Mouse (Mus musculus) embryonic facial prominence, embryonic 12.5 days (tissue): ENCODE measurements around the gene Ftsj3. TPM values are rescaled to one million over a fixed set of nuclear protein-coding genes. Genes with fewer than 3 reads are reported as not detected.

ENCODE experiments used
- ATAC-seq: fragments of 200-750 bp; cut with Nextera tagmentation; 2 replicates; pipeline ENCODE4 v1.8.0; 2017; ENCODE audit not compliant: insufficient number of reproducible peaks, insufficient read depth, low FRiP score, low TSS enrichment
- H3K27ac ChIP-seq: fragments of 300-500 bp; sonication (generic); 2 replicates; pipeline ENCODE4 v1.5.1; 2016; ENCODE audit warnings: mild to moderate bottlenecking
- H3K27me3 ChIP-seq: fragments of 300-500 bp; sonication (generic); 2 replicates; pipeline ENCODE4 v1.6.1; 2016; ENCODE audit warnings: mild to moderate bottlenecking, moderate library complexity
- H3K36me3 ChIP-seq: fragments of 300-500 bp; sonication (generic); 2 replicates; pipeline ENCODE4 v1.6.1; 2016; ENCODE audit warnings: mild to moderate bottlenecking
- H3K4me1 ChIP-seq: fragments of 300-500 bp; sonication (generic); 2 replicates; pipeline ENCODE4 v1.6.1; 2016
- H3K4me2 ChIP-seq: fragments of 300-500 bp; sonication (generic); replicated peaks from 2 replicates; pipeline ENCODE4 v1.6.1; 2016; ENCODE audit warnings: mild to moderate bottlenecking, moderate library complexity
- H3K4me3 ChIP-seq: fragments of 300-500 bp; sonication (generic); 2 replicates; pipeline ENCODE4 v1.5.1; 2016; ENCODE audit warnings: mild to moderate bottlenecking
- H3K9ac ChIP-seq: fragments of 300-500 bp; sonication (generic); 2 replicates; pipeline ENCODE4 v1.6.1; 2016; ENCODE audit warnings: mild to moderate bottlenecking, moderate library complexity
- H3K9me3 ChIP-seq: fragments of 300-500 bp; sonication (generic); 2 replicates; pipeline ENCODE4 v1.6.1; 2016; ENCODE audit warnings: mild to moderate bottlenecking, moderate library complexity
- WGBS: fragments of 180-500 bp; shearing (Covaris S2); methylation state at CpG from one replicate; pipeline ENCODE4 v1.1.7; 2016; 5-methylcytosine and 5-hydroxymethylcytosine counted together
- polyA plus RNA-seq: library from polyadenylated mRNA; unstranded; fragments of >200 nt; fragmentation: Nextera tagmentation; extraction: Ambion mirVana; gene quantifications from 2 replicates; pipeline ENCODE4 v1.2.1, GENCODE M21; 2016

Ftsj3 gene
- polyA plus RNA-seq, result 63.3 and 67.0 TPM in 2 replicates

DNA sequence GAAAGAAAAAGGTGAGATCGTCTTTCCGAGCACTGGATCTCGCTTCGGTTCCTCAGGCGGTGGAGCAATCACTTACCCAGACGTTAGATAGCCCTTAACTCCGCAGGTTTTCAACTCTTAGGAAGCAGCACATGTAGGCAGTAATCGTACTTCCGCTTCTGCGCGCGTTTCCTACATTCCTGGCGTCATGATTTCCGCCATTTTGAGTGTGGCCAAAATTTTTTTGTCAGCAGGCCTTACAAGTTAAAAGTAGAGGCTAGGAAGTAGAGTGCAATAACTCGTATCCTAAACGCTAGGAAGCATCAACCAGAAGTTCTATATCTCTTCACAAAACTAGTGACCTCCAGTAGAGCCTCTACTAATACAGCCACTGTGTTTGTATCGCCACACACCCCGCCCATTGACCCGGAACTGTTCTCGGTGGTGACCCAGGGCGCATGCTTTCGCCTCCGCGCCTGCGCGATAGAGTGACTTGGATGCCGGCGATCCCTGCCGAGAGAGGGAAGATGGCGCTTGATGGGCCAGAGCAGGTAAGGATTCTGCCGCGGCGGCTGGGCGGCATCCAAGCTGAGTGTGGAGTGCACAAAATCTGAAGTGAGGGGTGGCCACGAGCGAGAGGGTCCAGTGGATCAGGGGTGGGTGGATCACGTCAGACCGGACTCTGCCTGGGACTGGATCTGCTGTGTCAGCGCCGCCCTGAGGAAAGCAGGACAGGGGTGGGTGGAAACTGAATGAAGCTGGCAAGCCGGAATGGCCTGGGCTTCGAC lies at the start of gene Ftsj3, which contains the start of gene Psmc5:
Ftsj3 (minus strand) TSS at position 395 of the 767 bp plus-strand sequence.
Psmc5 (plus strand) TSS at position 470 of the 767 bp plus-strand sequence.
- no peaks in the 10 kb centered on the region for H3K27me3 ChIP-seq
- under 1% methylated on average over 42 of the region's 42 CpGs for WGBS
- no peaks in the 10 kb centered on the region for H3K9me3 ChIP-seq
- H3K4me3 ChIP-seq, result peak within 1 kb of the TSS; percentile 80
- peak within 1 kb of the TSS; percentile 73 for H3K27ac ChIP-seq
- H3K36me3 ChIP-seq, result peaks cover 63% of the 10 kb centered on the region
- H3K4me2 ChIP-seq, result peak within 1 kb of the TSS; percentile 96
- peak within 1 kb of the TSS; percentile 86 for H3K9ac ChIP-seq
- peak; percentile 82 for ATAC-seq
- H3K4me1 ChIP-seq, result peaks cover 17% of the 10 kb centered on the region

DNA sequence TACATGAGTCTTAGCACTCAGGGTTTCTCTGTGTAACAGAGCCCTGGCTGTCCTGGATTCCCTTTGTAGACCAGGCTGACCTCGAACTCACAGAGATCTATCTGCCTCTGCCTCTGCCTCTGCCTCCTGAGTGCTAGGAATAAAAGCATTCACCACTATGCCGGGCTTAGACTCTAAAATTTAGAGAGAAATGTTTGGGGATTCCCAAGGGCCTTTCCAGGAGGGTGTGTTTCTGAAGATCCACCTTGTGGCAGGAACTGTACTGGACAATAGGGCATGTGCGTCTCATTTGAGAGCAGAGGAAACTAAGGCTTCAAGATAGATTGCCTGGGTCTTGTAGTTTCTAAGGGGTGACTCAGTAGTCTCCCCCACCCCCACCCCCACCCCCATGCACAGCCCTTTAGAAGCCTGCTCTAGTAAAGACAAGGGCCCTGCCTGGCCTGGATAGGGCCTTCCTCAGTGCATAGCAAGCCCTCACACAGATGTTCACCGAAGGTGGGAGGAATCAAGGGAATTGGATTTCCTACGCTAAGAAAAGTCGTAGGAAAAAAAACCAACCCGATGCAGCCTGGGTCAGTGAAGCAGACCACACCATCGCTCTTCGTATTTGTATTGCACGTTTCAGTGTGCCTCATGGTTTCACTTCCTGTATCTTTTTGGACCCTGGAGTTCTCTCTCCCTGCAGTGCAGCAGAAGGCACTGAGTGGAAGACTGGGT lies 49.6 kb upstream of the Ftsj3 start:
- no peaks in the 10 kb centered on the region for H3K9me3 ChIP-seq
- no peak overlapping the region for H3K9ac ChIP-seq
- WGBS, result 75% methylated on average over 10 of the region's 10 CpGs
- H3K27ac ChIP-seq, result no peak overlapping the region
- no peaks in the 10 kb centered on the region for H3K36me3 ChIP-seq
- no peak for ATAC-seq
- H3K4me3 ChIP-seq, result no peak overlapping the region
- H3K27me3 ChIP-seq, result no peaks in the 10 kb centered on the region
- H3K4me1 ChIP-seq, result no peaks in the 10 kb centered on the region
- no peak overlapping the region for H3K4me2 ChIP-seq

DNA sequence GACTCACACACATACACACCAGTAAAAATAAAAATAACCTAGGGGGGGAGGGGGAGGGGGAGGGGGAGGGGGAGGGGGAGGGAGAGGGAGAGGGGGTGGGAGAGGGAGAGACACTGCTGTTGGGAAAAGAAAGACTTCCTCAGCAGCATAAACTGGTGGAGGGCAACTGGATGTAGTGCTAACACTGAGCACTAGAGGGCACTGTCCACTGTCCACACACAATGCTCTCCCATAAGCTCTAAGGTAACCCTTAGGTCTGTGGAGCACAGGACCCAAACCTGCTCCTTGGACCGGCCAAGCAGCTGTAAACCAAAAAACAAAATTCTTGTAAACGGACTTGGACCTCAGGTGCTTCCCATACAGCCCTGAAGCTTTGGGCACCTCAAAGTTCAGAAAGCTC lies 46.8 kb upstream of the Ftsj3 start:
- H3K36me3 ChIP-seq, result no peaks in the 10 kb centered on the region
- no peaks in the 10 kb centered on the region for H3K27me3 ChIP-seq
- 17% methylated on average over 2 of the region's 2 CpGs for WGBS
- H3K4me3 ChIP-seq, result no peak overlapping the region
- no peaks in the 10 kb centered on the region for H3K4me1 ChIP-seq
- no peaks in the 10 kb centered on the region for H3K9me3 ChIP-seq
- no peak overlapping the region for H3K27ac ChIP-seq
- H3K4me2 ChIP-seq, result no peak overlapping the region
- ATAC-seq, result no peak
- no peak overlapping the region for H3K9ac ChIP-seq

GRCm38 (mm10) chr11:106301765-106302164 lies 45.9 kb upstream of the Ftsj3 start, which contains the start of gene Gh:
Gene Gh, minus strand, starts transcription at chr11:106301865.
- Histone ChIP-seq H3K4me1 (no peaks in the 10 kb centered on the region), H3K36me3 (no peaks in the 10 kb centered on the region), H3K27me3 (no peaks in the 10 kb centered on the region), H3K9me3 (no peaks in the 10 kb centered on the region), H3K9ac (no peak within 1 kb of the TSS; the same call in 1 of the 2 replicates), H3K4me2 (no peak within 1 kb of the TSS), H3K4me3 (no peak within 1 kb of the TSS), H3K27ac (no peak within 1 kb of the TSS)
- no peak for ATAC-seq
- 83% methylated on average over 9 of the region's 9 CpGs for WGBS

DNA sequence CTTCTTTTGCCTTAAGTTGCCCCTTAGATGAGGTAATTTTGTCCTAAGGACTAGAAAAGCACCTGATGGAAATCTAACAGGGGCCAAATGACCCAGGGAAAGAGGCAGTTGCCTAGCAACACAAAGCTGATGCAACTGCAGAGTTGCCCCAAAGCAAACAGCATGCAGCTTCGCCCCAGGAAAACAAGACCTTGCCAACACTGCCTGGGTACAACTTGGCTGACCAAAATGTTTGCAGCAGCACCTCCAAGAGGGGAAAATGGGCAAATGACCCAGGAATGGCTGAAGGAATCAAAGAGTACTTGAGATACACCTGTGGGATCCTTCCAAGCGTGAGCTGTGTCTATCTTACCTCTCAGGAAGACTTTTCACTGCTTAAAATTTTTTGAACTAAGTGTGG lies 36.0 kb upstream of the Ftsj3 start:
- Histone ChIP-seq H3K9ac (no peak overlapping the region), H3K27ac (no peak overlapping the region), H3K4me1 (0 out of 2 replicates have a peak, but pooled peaks cover 2% of the 10 kb centered on the region), H3K9me3 (no peaks in the 10 kb centered on the region), H3K27me3 (no peaks in the 10 kb centered on the region), H3K4me2 (no peak overlapping the region), H3K4me3 (no peak overlapping the region), H3K36me3 (no peaks in the 10 kb centered on the region)
- 85% methylated on average over 2 of the region's 2 CpGs for whole genome bisulfite sequencing
- ATAC-seq, result no peak

DNA sequence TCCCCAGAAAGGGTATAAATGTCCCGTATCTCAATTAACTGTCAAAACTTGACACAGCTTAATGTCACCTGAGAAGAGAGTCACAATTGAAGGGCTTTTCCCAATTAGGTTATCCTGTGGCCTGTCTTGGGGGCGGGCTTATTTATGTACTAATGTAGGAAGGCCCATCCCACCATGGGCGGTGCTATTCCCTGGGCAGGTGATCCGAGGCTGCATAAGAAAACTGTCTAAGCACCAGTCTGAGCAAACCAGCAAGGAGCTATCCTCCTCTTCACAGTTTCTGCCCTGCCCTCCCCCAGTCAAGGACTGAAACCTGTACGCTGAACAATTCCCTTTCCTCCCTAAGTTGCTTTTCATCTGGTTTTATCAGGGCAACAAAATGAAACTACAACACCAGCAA lies 34.5 kb upstream of the Ftsj3 start:
- 89% methylated on average over 5 of the region's 5 CpGs for WGBS

DNA sequence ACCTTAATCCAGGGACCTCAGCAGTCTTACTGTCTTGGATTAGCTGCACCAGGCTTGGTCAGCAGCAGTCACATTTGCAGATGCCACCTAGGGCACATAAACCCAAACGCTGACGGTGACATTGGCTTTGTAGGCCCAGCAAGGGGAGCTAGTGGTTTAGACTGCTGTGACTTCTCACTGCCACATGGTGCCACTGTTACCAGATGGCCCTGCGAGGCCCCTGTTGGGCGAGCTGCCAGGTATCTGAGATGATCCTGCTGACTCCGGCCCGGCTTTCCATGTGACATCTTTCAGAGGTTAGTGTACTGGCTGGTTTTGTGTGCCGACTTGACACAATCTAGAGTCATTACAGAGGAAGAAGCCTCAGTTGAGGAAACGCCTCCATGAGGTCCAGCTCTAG lies 33.5 kb upstream of the Ftsj3 start:
- Histone ChIP-seq H3K4me1 (0 out of 2 replicates have a peak, but pooled peaks cover 2% of the 10 kb centered on the region), H3K4me3 (no peak overlapping the region), H3K36me3 (no peaks in the 10 kb centered on the region), H3K27ac (no peak overlapping the region), H3K9ac (no peak overlapping the region), H3K9me3 (no peaks in the 10 kb centered on the region), H3K4me2 (no peak overlapping the region), H3K27me3 (no peaks in the 10 kb centered on the region)
- ATAC-seq, result no peak
- WGBS, result 69% methylated on average over 8 of the region's 8 CpGs

More for the DNA sequence above, 34.5 kb upstream of the Ftsj3 start:
- Histone ChIP-seq H3K4me3 (no peak overlapping the region), H3K36me3 (no peaks in the 10 kb centered on the region), H3K27ac (no peak overlapping the region), H3K4me2 (no peak overlapping the region), H3K4me1 (0 out of 2 replicates have a peak, but pooled peaks cover 2% of the 10 kb centered on the region), H3K27me3 (no peaks in the 10 kb centered on the region), H3K9ac (no peak overlapping the region), H3K9me3 (no peaks in the 10 kb centered on the region)
- ATAC-seq, result no peak

- Histone ChIP-seq H3K4me1 (0 out of 2 replicates have a peak, but pooled peaks cover 2% of the 10 kb centered on the region), H3K4me2 (no peak overlapping the region), H3K9ac (no peak overlapping the region), H3K27ac (no peak overlapping the region), H3K9me3 (no peaks in the 10 kb centered on the region), H3K36me3 (no peaks in the 10 kb centered on the region), H3K27me3 (no peaks in the 10 kb centered on the region), H3K4me3 (no peak overlapping the region)
- ATAC-seq, result no peak
- 60% methylated on average over 11 of the region's 11 CpGs for WGBS
Measured at GRCm38 (mm10) chr11:106286987-106287386, 31.1 kb upstream of the Ftsj3 start.

DNA sequence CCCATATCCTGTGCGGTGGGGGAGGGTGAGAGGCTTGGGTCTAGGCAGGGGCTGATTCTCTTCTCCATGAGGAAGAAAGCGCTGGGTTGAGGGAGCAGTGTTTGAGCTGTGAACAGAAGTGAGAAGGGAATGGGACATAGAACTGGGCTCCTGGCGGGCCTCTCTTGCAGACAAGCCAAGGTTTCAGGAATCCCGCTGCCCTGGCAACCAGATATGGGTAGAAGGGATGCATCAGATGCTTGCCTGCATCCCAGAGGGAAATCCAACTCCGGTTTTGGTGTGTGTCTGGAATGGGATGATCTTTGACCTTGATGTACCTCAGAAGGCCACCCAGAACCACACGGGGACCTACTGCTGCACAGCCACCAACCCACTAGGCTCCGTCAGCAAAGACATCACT lies 30.3 kb upstream of the Ftsj3 start:
- Histone ChIP-seq H3K9me3 (no peaks in the 10 kb centered on the region), H3K4me1 (0 out of 2 replicates have a peak, but pooled peaks cover 2% of the 10 kb centered on the region), H3K36me3 (no peaks in the 10 kb centered on the region), H3K4me3 (no peak overlapping the region), H3K27ac (no peak overlapping the region), H3K9ac (no peak overlapping the region), H3K27me3 (no peaks in the 10 kb centered on the region), H3K4me2 (no peak overlapping the region)
- 86% methylated on average over 7 of the region's 7 CpGs for WGBS
- no peak for ATAC-seq

DNA sequence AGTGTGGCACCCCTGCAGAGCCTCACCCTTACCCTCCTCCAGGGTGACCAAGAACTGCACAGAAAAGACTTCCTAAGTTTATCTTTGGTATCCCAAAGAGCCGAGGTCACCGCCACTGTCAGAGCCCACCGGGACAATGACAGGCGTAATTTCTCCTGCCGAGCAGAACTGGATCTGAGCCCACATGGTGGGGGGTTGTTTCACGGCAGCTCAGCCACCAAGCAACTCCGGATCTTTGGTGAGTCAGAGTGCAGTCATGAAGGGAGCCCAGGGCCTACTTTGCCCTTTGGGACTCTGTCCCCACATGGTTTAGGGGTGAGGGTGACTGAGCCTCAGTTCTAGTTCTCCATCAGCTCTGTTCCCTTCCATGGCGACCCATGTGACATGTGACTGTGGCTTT lies 28.2 kb upstream of the Ftsj3 start:
- no peaks in the 10 kb centered on the region for H3K36me3 ChIP-seq
- 0 out of 2 replicates have a peak, but pooled peaks cover 2% of the 10 kb centered on the region for H3K4me1 ChIP-seq
- WGBS, result 76% methylated on average over 8 of the region's 8 CpGs
- H3K27me3 ChIP-seq, result no peaks in the 10 kb centered on the region
- no peak overlapping the region for H3K27ac ChIP-seq
- H3K9me3 ChIP-seq, result no peaks in the 10 kb centered on the region
- ATAC-seq, result no peak
- no peak overlapping the region for H3K4me2 ChIP-seq
- H3K9ac ChIP-seq, result no peak overlapping the region
- no peak overlapping the region for H3K4me3 ChIP-seq

GRCm38 (mm10) chr11:106283371-106283770 lies 27.5 kb upstream of the Ftsj3 start:
- no peak overlapping the region for H3K27ac ChIP-seq
- no peak overlapping the region for H3K4me2 ChIP-seq
- no peaks in the 10 kb centered on the region for H3K36me3 ChIP-seq
- WGBS, result 78% methylated on average over 4 of the region's 4 CpGs
- no peaks in the 10 kb centered on the region for H3K9me3 ChIP-seq
- no peaks in the 10 kb centered on the region for H3K27me3 ChIP-seq
- H3K4me3 ChIP-seq, result no peak overlapping the region
- H3K4me1 ChIP-seq, result 0 out of 2 replicates have a peak, but pooled peaks cover 2% of the 10 kb centered on the region
- H3K9ac ChIP-seq, result no peak overlapping the region
- no peak for ATAC-seq

DNA sequence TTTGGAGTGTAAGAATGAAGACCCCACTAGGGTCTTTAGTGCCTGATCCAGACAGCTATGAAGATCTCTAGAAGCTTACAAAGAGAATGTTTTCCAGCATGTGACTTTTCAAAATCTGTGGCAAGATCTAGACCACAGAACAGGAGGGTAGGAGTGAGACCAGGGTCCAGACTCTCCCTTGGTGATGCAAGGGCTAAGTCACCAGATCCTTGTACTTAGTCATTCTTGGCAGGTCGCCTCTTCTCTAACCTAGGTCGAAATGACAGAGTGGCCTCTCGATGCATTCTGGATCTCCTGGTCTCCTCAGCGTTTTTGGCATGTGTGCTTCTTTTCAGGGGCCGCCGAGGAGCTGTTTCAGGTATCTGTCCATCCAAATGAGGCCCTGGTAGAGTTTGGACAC lies 26.6 kb upstream of the Ftsj3 start:
- ATAC-seq, result no peak
- 85% methylated on average over 6 of the region's 6 CpGs for WGBS
- no peak overlapping the region for H3K4me3 ChIP-seq
- H3K4me2 ChIP-seq, result no peak overlapping the region
- H3K36me3 ChIP-seq, result no peaks in the 10 kb centered on the region
- H3K27me3 ChIP-seq, result no peaks in the 10 kb centered on the region
- H3K9ac ChIP-seq, result no peak overlapping the region
- no peaks in the 10 kb centered on the region for H3K9me3 ChIP-seq
- 0 out of 2 replicates have a peak, but pooled peaks cover 2% of the 10 kb centered on the region for H3K4me1 ChIP-seq
- H3K27ac ChIP-seq, result no peak overlapping the region
